Mouse (Mus musculus) neural tube, embryonic 14.5 days (tissue): ENCODE data around the gene Gm20388. TPM values are rescaled to one million over a fixed set of nuclear protein-coding genes. Genes with fewer than 3 reads are reported as not detected.

Source experiments
- ATAC-seq: fragments of 200-750 bp; cut with Nextera tagmentation; 2 replicates; pipeline ENCODE4 v1.8.0; 2017; ENCODE audit warnings: low read depth, mild to moderate bottlenecking, moderate TSS enrichment, moderate library complexity
- H3K27ac ChIP-seq: fragments of 300-500 bp; sonication (generic); 2 replicates; pipeline ENCODE4 v1.5.1; 2014; ENCODE audit warnings: low read depth, mild to moderate bottlenecking, control low read depth, low read length, moderate library complexity, mixed read lengths
- H3K27me3 ChIP-seq: fragments of 300-500 bp; sonication (generic); 2 replicates; pipeline ENCODE4 v1.6.1; 2014; ENCODE audit warnings: low read length; ENCODE audit not compliant: control insufficient read depth, insufficient read depth
- H3K36me3 ChIP-seq: fragments of 300-500 bp; sonication (generic); 2 replicates; pipeline ENCODE4 v1.6.1; 2014; ENCODE audit warnings: low read length, mixed read lengths; ENCODE audit not compliant: control insufficient read depth, insufficient read depth
- H3K4me1 ChIP-seq: fragments of 300-500 bp; sonication (generic); 2 replicates; pipeline ENCODE4 v1.6.1; 2014; ENCODE audit warnings: low read length; ENCODE audit not compliant: control insufficient read depth, insufficient read depth
- H3K4me2 ChIP-seq: fragments of 300-500 bp; sonication (generic); 2 replicates; pipeline ENCODE4 v1.6.1; 2014; ENCODE audit warnings: mild to moderate bottlenecking, low read depth, low read length, control low read depth
- H3K4me3 ChIP-seq: fragments of 300-500 bp; sonication (generic); 2 replicates; pipeline ENCODE4 v1.5.1; 2014; ENCODE audit warnings: low read depth, low read length, control low read depth, mixed read lengths
- H3K9ac ChIP-seq: fragments of 300-500 bp; sonication (generic); replicated peaks from 2 replicates; pipeline ENCODE4 v1.6.1; 2014; ENCODE audit warnings: low read depth, mild to moderate bottlenecking, control low read depth, low read length, mixed read lengths
- H3K9me3 ChIP-seq: fragments of 300-500 bp; sonication (generic); 2 replicates; pipeline ENCODE4 v1.6.1; 2016; ENCODE audit warnings: low read length; ENCODE audit not compliant: control insufficient read depth
- WGBS: fragments of 180-500 bp; shearing (Covaris S2); extraction: QIAGEN DNeasy Blood & Tissue Kit; methylation state at CpG from one replicate; pipeline ENCODE4 v1.1.7; 2014; 5-methylcytosine and 5-hydroxymethylcytosine counted together
- polyA plus RNA-seq: library from polyadenylated mRNA; unstranded; fragments of >200 nt; fragmentation: Nextera tagmentation; extraction: Ambion mirVana; gene quantifications from 2 replicates; pipeline ENCODE4 v1.2.1, GENCODE M21; 2014

The Gm20388 gene
- polyA plus RNA-seq, 1 experiment from 2014 or later: 10.3 TPM

GRCm38 (mm10) chr8:120688511-120688910, 777.9 kb downstream of the Gm20388 start:
- no peak overlapping the region for H3K9ac ChIP-seq

GRCm38 (mm10) chr8:120692934-120693333, 782.3 kb downstream of the Gm20388 start:
- H3K9ac ChIP-seq: no peak overlapping the region
- no peaks in the 10 kb centered on the region for H3K36me3 ChIP-seq
- no peaks in the 10 kb centered on the region for H3K27me3 ChIP-seq
- no peak for ATAC-seq
- no peak overlapping the region for H3K4me3 ChIP-seq
- H3K4me1 ChIP-seq: no peaks in the 10 kb centered on the region
- H3K4me2 ChIP-seq: no peak overlapping the region
- H3K9me3 ChIP-seq: no peaks in the 10 kb centered on the region
- WGBS: 77% methylated on average over 4 of the region's 4 CpGs
- H3K27ac ChIP-seq: no peak overlapping the region

More at GRCm38 (mm10) chr8:120688511-120688910, 777.9 kb downstream of the Gm20388 start:
- Histone ChIP-seq H3K4me1 (no peaks in the 10 kb centered on the region), H3K27ac (no peak overlapping the region), H3K4me3 (no peak overlapping the region), H3K9me3 (no peaks in the 10 kb centered on the region), H3K4me2 (no peak overlapping the region), H3K36me3 (no peaks in the 10 kb centered on the region), H3K27me3 (no peaks in the 10 kb centered on the region; the same call in 1 of the 2 replicates)
- WGBS: 93% methylated on average over 7 of the region's 7 CpGs
- ATAC-seq: no peak

- no peaks in the 10 kb centered on the region for H3K9me3 ChIP-seq
- no peak overlapping the region for H3K9ac ChIP-seq
- no peaks in the 10 kb centered on the region for H3K4me1 ChIP-seq
- no peaks in the 10 kb centered on the region for H3K36me3 ChIP-seq
- no peak overlapping the region for H3K27ac ChIP-seq
- no peak for ATAC-seq
- no peak overlapping the region for H3K4me3 ChIP-seq
- H3K27me3 ChIP-seq: no peaks in the 10 kb centered on the region
- no peak overlapping the region for H3K4me2 ChIP-seq
- 42% methylated on average over 22 of the region's 22 CpGs for WGBS
Observed at GRCm38 (mm10) chr8:120693861-120694493, 783.3 kb downstream of the Gm20388 start.

GRCm38 (mm10) chr8:120696401-120697153, 785.9 kb downstream of the Gm20388 start:
- Histone ChIP-seq H3K9me3 (no peaks in the 10 kb centered on the region), H3K9ac (no peak overlapping the region), H3K4me3 (no peak overlapping the region), H3K27ac (no peak overlapping the region), H3K4me1 (no peaks in the 10 kb centered on the region), H3K4me2 (no peak overlapping the region), H3K36me3 (no peaks in the 10 kb centered on the region), H3K27me3 (no peaks in the 10 kb centered on the region)
- ATAC-seq: no peak
- WGBS: 55% methylated on average over 13 of the region's 13 CpGs

GRCm38 (mm10) chr8:120697154-120697978, 786.7 kb downstream of the Gm20388 start:
- no peak overlapping the region for H3K27ac ChIP-seq
- H3K36me3 ChIP-seq: no peaks in the 10 kb centered on the region
- H3K9ac ChIP-seq: no peak overlapping the region
- no peak for ATAC-seq
- H3K9me3 ChIP-seq: no peaks in the 10 kb centered on the region
- no peak overlapping the region for H3K4me2 ChIP-seq
- 77% methylated on average over 17 of the region's 17 CpGs for WGBS
- no peaks in the 10 kb centered on the region for H3K4me1 ChIP-seq
- no peaks in the 10 kb centered on the region for H3K27me3 ChIP-seq
- no peak overlapping the region for H3K4me3 ChIP-seq

- no peak for ATAC-seq
- no peaks in the 10 kb centered on the region for H3K9me3 ChIP-seq
- H3K4me3 ChIP-seq: no peak overlapping the region
- H3K27ac ChIP-seq: no peak overlapping the region
- no peaks in the 10 kb centered on the region for H3K27me3 ChIP-seq
- H3K9ac ChIP-seq: no peak overlapping the region
- H3K36me3 ChIP-seq: no peaks in the 10 kb centered on the region
- H3K4me1 ChIP-seq: no peaks in the 10 kb centered on the region
- H3K4me2 ChIP-seq: no peak overlapping the region
Observed at GRCm38 (mm10) chr8:120697979-120698272, 787.3 kb downstream of the Gm20388 start.

- Histone ChIP-seq H3K4me1 (no peaks in the 10 kb centered on the region), H3K9me3 (no peaks in the 10 kb centered on the region), H3K27ac (no peak overlapping the region), H3K36me3 (no peaks in the 10 kb centered on the region), H3K27me3 (no peaks in the 10 kb centered on the region), H3K9ac (no peak overlapping the region), H3K4me2 (no peak overlapping the region), H3K4me3 (no peak overlapping the region)
- ATAC-seq: no peak
- 84% methylated on average over 7 of the region's 7 CpGs for WGBS
Observed at GRCm38 (mm10) chr8:120698426-120698825, 787.8 kb downstream of the Gm20388 start.

- 85% methylated on average over 6 of the region's 6 CpGs for WGBS
- H3K4me1 ChIP-seq: no peaks in the 10 kb centered on the region
- no peaks in the 10 kb centered on the region for H3K36me3 ChIP-seq
- ATAC-seq: no peak
- H3K27me3 ChIP-seq: no peaks in the 10 kb centered on the region
- no peaks in the 10 kb centered on the region for H3K9me3 ChIP-seq
- no peak overlapping the region for H3K4me3 ChIP-seq
- H3K27ac ChIP-seq: no peak overlapping the region
- no peak overlapping the region for H3K4me2 ChIP-seq
- no peak overlapping the region for H3K9ac ChIP-seq
Observed at GRCm38 (mm10) chr8:120699079-120699478, 788.4 kb downstream of the Gm20388 start.

- WGBS: 76% methylated on average over 2 of the region's 2 CpGs
Observed at GRCm38 (mm10) chr8:120699565-120699964, 788.9 kb downstream of the Gm20388 start.

More at GRCm38 (mm10) chr8:120699565-120699964, 788.9 kb downstream of the Gm20388 start:
- no peak overlapping the region for H3K9ac ChIP-seq
- ATAC-seq: no peak
- H3K4me2 ChIP-seq: no peak overlapping the region
- H3K27me3 ChIP-seq: no peaks in the 10 kb centered on the region
- no peaks in the 10 kb centered on the region for H3K4me1 ChIP-seq
- no peaks in the 10 kb centered on the region for H3K9me3 ChIP-seq
- H3K36me3 ChIP-seq: no peaks in the 10 kb centered on the region
- H3K4me3 ChIP-seq: no peak overlapping the region
- no peak overlapping the region for H3K27ac ChIP-seq
